Mouse (Mus musculus): ENCODE results near the gene Tas2r131.
"Not testable (repeated sequence)": the region's sequence is repeated elsewhere in the genome, so short reads cannot be mapped to it uniquely, and the experiment has no call there.

The Tas2r131 gene

GRCm38 (mm10) chr6:132957819-132958218 is at the start of gene Tas2r131:
Gene Tas2r131 (minus strand): TSS chr6:132957919.
- no peak for DNase-seq

DNA sequence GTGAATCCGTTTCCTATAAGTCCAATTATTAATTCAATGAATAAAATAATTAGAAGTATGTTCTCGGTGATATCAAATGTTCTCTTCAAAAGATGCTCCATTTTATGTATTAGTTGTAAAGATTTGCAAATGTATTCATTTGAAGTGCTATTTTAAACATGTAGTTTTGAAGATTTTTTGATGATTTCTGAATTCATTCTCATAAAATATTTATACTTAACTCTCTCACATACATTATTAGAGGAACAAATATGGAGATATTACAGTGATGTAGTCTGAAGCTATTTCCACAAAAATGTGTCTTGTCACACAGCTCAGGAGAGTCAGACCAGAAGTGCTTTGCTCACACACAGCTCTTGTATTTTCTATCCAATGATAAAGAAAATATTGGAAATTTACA is 23.1 kb upstream of the Tas2r131 start, which contains the start of gene Tas2r109:
Gene Tas2r109 (minus strand): TSS at position 101 of the 400 bp plus-strand sequence.
- no peak for DNase-seq

DNA sequence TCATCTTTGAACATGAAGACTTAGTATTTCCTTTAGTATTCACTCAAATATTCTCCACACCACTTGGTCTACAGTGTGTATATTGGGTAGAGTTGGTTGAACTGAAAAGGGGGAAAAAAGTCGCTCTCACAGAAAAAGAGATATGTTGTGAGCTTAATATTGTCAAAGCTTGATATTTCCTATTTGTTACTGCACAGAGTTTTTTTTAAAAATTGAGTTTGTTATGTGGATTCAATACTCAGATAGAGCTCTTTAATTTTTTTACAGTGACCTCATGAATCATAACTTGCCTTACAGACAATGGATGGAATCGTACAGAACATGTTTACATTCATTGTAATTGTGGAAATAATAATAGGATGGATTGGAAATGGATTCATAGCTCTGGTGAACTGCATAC is 6.9 kb downstream of the Tas2r131 start, which contains the start of gene Tas2r129:
Gene Tas2r129 (plus strand): TSS at position 301 of the 400 bp plus-strand sequence.
- no peak for DNase-seq

DNA sequence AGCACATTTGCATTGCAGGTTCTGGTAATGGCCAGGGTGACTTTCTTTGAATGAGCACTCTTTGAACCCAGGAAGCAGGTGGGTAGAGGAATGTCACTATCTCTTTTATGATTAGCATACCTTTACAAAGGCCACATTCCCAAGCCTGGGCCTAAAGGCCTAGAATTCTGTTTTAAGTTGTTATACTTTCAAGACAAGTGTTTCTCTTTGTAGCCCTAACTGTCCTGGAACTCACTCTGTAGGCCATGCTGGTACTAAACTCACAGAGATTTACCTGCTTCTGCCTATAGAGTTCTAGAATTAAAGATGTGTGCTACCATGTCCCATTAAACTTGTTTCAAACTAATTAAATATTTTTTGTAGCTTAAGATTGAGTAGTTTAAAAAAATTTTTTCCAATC is 16.3 kb downstream of the Tas2r131 start:
- DNase-seq, result not testable (repeated sequence)

DNA sequence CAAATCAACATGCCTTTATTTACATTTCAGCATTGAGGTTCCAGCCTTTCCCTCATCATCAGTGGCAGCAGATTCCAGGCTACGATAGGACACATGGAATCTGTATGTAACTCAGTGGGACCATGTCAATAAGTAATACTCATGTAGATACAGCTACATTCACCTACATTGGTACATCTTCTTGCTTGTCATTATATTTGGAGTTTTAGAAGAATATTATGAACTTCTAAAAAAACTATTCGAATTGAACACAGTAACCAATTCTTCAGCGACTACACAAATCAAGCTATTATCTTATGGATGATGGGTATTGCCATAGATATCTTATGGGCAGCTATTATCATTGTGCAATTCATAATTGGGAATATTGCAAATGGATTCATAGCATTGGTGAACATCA is 48.4 kb downstream of the Tas2r131 start, which contains the start of gene Tas2r125:
Gene Tas2r125 (plus strand): TSS at position 301 of the 400 bp plus-strand sequence.
- no peak for DNase-seq
